Comparison of ENCODE assay signal across 8 mouse cellular contexts in the genomic region with DNA sequence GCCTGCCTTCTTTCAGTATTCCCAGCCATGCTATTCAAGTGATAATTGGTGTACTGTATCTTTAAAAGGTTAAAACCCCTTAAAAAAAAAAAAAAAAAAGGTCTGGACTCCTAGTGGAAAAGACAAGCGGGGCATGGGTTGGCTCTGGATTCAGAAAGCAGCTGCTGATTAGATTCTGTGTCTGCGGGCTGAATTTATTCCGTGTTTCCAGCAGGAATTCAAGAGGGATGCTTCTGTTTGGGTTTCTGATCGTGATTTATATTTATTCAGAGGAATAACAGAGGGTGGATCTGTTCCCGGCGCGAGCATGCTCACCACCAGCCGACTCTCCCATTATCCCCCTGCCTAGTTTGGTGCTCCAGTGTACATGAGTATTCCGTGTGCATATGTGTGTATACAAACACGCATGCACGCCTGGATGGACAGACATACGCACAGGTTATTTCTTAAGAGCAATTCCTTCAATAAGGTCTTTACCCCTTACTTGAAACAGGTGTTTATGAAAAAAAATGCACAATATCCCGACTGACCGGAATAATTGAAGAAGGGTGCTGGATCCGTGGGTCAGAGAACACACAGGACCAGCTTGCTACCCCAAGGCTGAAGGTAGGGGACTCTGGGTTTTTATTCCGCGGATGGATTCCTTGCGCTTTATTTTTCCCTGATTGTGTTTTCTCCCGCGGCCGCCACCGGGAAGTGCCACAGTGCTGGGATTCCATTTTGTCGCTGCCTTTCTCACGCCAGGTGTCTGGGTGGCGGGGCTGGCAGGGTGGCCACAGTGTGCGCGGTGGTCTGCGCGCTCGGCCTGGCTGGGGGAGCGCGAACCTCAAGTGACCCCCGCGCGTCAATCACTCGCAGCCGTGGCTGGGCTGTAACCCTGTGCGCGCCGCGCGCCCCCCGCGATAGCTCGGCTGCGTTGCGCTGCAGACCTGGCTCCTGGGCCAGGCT.
DNase-seq lines count a peak whose midpoint lies in the region; ATAC-seq and TF ChIP-seq lines count a peak whose summit lies in the region.

No protein-coding gene starts in this region.

- H3K36me3 ChIP-seq in forebrain, embryonic 16.5 days (ENCODE audit: control insufficient read depth, insufficient read depth), result no peaks in the 10 kb centered on the region
- no peaks in the 10 kb centered on the region for H3K36me3 ChIP-seq in intestine, postnatal 0 days (ENCODE audit: control insufficient read depth, insufficient read depth)
- no peaks in the 10 kb centered on the region for H3K36me3 ChIP-seq in limb, embryonic 14.5 days (ENCODE audit: control insufficient read depth, insufficient read depth, low read length)
- H3K36me3 ChIP-seq in neural tube, embryonic 15.5 days, result no peaks in the 10 kb centered on the region

- peak overlapping the region; percentile 67 for H3K4me3 ChIP-seq in brown adipose tissue, adult 24 weeks (ENCODE audit: insufficient read depth, low read depth, low read length)
- peak overlapping the region; percentile 49 for H3K4me3 ChIP-seq in forebrain, embryonic 16.5 days (replicated peaks; ENCODE audit: low read length)
- H3K4me3 ChIP-seq in intestine, postnatal 0 days (ENCODE audit: low read depth, low read length), result peak overlapping the region; percentile 47
- H3K4me3 ChIP-seq in limb, embryonic 14.5 days (replicated peaks; ENCODE audit: low read length), result peak overlapping the region; percentile 37
- peak overlapping the region; percentile 69 for H3K4me3 ChIP-seq in neural tube, embryonic 15.5 days (replicated peaks)

- TF ChIP-seq CTCF in intestine, postnatal 0 days (IDR thresholded peaks at IDR 0.05; ENCODE audit: low read depth), result no peak

- H3K4me1 ChIP-seq in brown adipose tissue, adult 24 weeks (ENCODE audit: control insufficient read depth, insufficient read depth, insufficient read length, low read length), result peaks cover 15% of the 10 kb centered on the region
- peaks cover 37% of the 10 kb centered on the region for H3K4me1 ChIP-seq in forebrain, embryonic 16.5 days (replicated peaks; ENCODE audit: control insufficient read depth, insufficient read depth, low read length)
- H3K4me1 ChIP-seq in intestine, postnatal 0 days (replicated peaks; ENCODE audit: control insufficient read depth, insufficient read depth, low read length), result no peaks in the 10 kb centered on the region
- H3K4me1 ChIP-seq in limb, embryonic 14.5 days (ENCODE audit: control insufficient read depth, insufficient read depth, low read length), result peaks cover 4% of the 10 kb centered on the region
- peaks cover 34% of the 10 kb centered on the region for H3K4me1 ChIP-seq in neural tube, embryonic 15.5 days

- under 1% methylated on average over 42 of the region's 47 CpGs for WGBS in forebrain, embryonic 16.5 days
- WGBS in intestine, postnatal 0 days, result 2% methylated on average over 44 of the region's 47 CpGs
- 3% methylated on average over 46 of the region's 47 CpGs for WGBS in limb, embryonic 14.5 days
- 1% methylated on average over 43 of the region's 47 CpGs for WGBS in neural tube, embryonic 15.5 days

- H3K9ac ChIP-seq in forebrain, embryonic 16.5 days (replicated peaks; ENCODE audit: low read depth, low read length), result peak overlapping the region; percentile 72
- H3K9ac ChIP-seq in intestine, postnatal 0 days (ENCODE audit: low read depth, low read length), result no peak overlapping the region
- peak overlapping the region; percentile 36 for H3K9ac ChIP-seq in limb, embryonic 14.5 days (ENCODE audit: low read depth, low read length, severe bottlenecking)
- peak overlapping the region; percentile 69 for H3K9ac ChIP-seq in neural tube, embryonic 15.5 days (replicated peaks)

- no peak for TF ChIP-seq POLR2A in limb, embryonic 14.5 days (IDR thresholded peaks at IDR 0.05; ENCODE audit: borderline replicate concordance, extremely low read depth, insufficient read depth, insufficient read length)

- H3K27me3 ChIP-seq in forebrain, embryonic 16.5 days (replicated peaks; ENCODE audit: control insufficient read depth, insufficient read depth, low read length), result no peaks in the 10 kb centered on the region
- H3K27me3 ChIP-seq in intestine, postnatal 0 days (replicated peaks; ENCODE audit: control insufficient read depth, insufficient read depth, low read length), result 0 out of 2 replicates have a peak, but pooled peaks cover 2% of the 10 kb centered on the region
- H3K27me3 ChIP-seq in limb, embryonic 14.5 days (ENCODE audit: control insufficient read depth, insufficient read depth, low read length), result peaks cover 32% of the 10 kb centered on the region
- no peaks in the 10 kb centered on the region for H3K27me3 ChIP-seq in neural tube, embryonic 15.5 days (replicated peaks)

- H3K4me2 ChIP-seq in forebrain, embryonic 16.5 days (ENCODE audit: low read length), result peak overlapping the region; percentile 62
- peak overlapping the region; percentile 82 for H3K4me2 ChIP-seq in intestine, postnatal 0 days (replicated peaks; ENCODE audit: low read depth)
- peak overlapping the region; percentile 61 for H3K4me2 ChIP-seq in limb, embryonic 14.5 days (replicated peaks; ENCODE audit: low read depth, low read length, severe bottlenecking)
- H3K4me2 ChIP-seq in neural tube, embryonic 15.5 days, result peak overlapping the region; percentile 73

- no peaks in the 10 kb centered on the region for H3K9me3 ChIP-seq in forebrain, embryonic 16.5 days (ENCODE audit: control insufficient read depth, low read length)
- no peaks in the 10 kb centered on the region for H3K9me3 ChIP-seq in intestine, postnatal 0 days (ENCODE audit: control insufficient read depth)
- H3K9me3 ChIP-seq in limb, embryonic 14.5 days (ENCODE audit: control insufficient read depth, low read length), result no peaks in the 10 kb centered on the region
- no peaks in the 10 kb centered on the region for H3K9me3 ChIP-seq in neural tube, embryonic 15.5 days (replicated peaks)

- H3K27ac ChIP-seq in brown adipose tissue, adult 24 weeks (replicated peaks; ENCODE audit: low read depth, low read length), result peak overlapping the region; percentile 13; the same call in 1 of the 2 replicates
- peak overlapping the region; percentile 86 for H3K27ac ChIP-seq in forebrain, embryonic 16.5 days (ENCODE audit: low read length)
- no peak overlapping the region; the same call in 1 of the 2 replicates for H3K27ac ChIP-seq in intestine, postnatal 0 days (ENCODE audit: low read depth, low read length)
- H3K27ac ChIP-seq in limb, embryonic 14.5 days (replicated peaks; ENCODE audit: low read depth, low read length), result no peak overlapping the region
- peak overlapping the region; percentile 88 for H3K27ac ChIP-seq in neural tube, embryonic 15.5 days (replicated peaks)

- peak; percentile 41 for DNase-seq in adrenal gland, postnatal 10 days
- DNase-seq in adrenal gland, adult 8-10 months, result no peak
- no peak for DNase-seq in limb, embryonic 14.5 days (ENCODE audit: low spot score)
- no peak for DNase-seq in spleen, postnatal 36 days (ENCODE audit: low spot score in 2 of 2)

- peak; percentile 76 for ATAC-seq in forebrain, embryonic 16.5 days
- no peak; the same call in 1 of the 2 replicates for ATAC-seq in intestine, postnatal 0 days
- no peak for ATAC-seq in limb, embryonic 14.5 days (ENCODE audit: low FRiP score, low read depth)
- ATAC-seq in neural tube, embryonic 15.5 days (ENCODE audit: low FRiP score), result peak; percentile 85

Comparison
In these comparisons a context has a peak if more than half of its experiments do, and no peak if none do; other contexts are left out.
1. H3K27ac ChIP-seq: peak in brown adipose tissue, adult 24 weeks (single experiment), forebrain, embryonic 16.5 days (single experiment) and neural tube, embryonic 15.5 days (single experiment); none in intestine, postnatal 0 days (single experiment) and limb, embryonic 14.5 days (single experiment).
2. ATAC-seq: peak in forebrain, embryonic 16.5 days (single experiment) and neural tube, embryonic 15.5 days (single experiment); none in intestine, postnatal 0 days (single experiment) and limb, embryonic 14.5 days (single experiment).
3. Peak in every context shown above with its lines, with median percentiles within 50 percentile points of each other: H3K4me3 ChIP-seq and H3K4me2 ChIP-seq.